Mouse (Mus musculus) E14TG2a.4 (cell line): ENCODE results near the gene Tmem165.

Experiments
- H3K27me3 ChIP-seq: 2 replicates; pipeline ENCODE4 v1.6.1; 2014; ENCODE audit warnings: low read length, control low read depth; ENCODE audit not compliant: insufficient read depth
- H3K36me3 ChIP-seq: 2 replicates; pipeline ENCODE4 v1.6.1; 2014; ENCODE audit warnings: low read length, control low read depth; ENCODE audit not compliant: insufficient read depth
- H3K4me1 ChIP-seq: replicated peaks from 2 replicates; pipeline ENCODE4 v1.6.1; 2014; ENCODE audit warnings: low read depth, low read length, control low read depth
- H3K4me3 ChIP-seq: replicated peaks from 2 replicates; pipeline ENCODE4 v1.5.1; 2014; ENCODE audit warnings: mild to moderate bottlenecking, low read length
- H3K9me3 ChIP-seq: 2 replicates; pipeline ENCODE4 v1.6.1; 2014; ENCODE audit warnings: low read length, control low read depth
- CTCF ChIP-seq: conservative IDR thresholded peaks from 2 replicates; pipeline ENCODE4 v1.5.1; 2014; ENCODE audit warnings: low read length
- NANOG ChIP-seq: IDR thresholded peaks from 2 replicates; pipeline ENCODE4 v1.6.1; 2014; ENCODE audit warnings: borderline replicate concordance, low read length, mixed read lengths
- POU5F1 ChIP-seq: IDR thresholded peaks from 2 replicates; pipeline ENCODE4 v1.6.1; 2014; ENCODE audit warnings: low read length, borderline replicate concordance

Gene Tmem165

DNA sequence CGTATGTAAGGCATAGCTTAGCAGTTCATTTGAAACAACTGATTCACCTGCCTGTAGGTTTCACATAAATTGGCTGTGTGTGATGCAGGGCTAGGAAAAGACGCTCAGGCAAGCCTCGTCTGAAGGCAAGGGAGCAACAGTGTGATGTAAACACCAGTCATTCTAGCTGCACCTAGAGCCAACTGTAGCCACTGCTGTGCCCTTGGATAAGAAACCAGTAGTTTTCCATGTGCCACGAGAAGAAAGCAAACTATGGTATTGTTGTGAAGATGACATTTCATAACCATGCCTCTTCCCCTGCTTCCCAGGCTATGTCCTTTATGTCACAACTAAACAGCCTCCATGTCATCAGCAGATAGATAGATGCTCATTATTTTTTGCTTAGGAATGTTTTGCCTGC, 40.3 kb upstream of the Tmem165 start:
- Histone ChIP-seq H3K4me3 (no peak overlapping the region), H3K36me3 (no peaks in the 10 kb centered on the region), H3K27me3 (no peaks in the 10 kb centered on the region), H3K9me3 (no peaks in the 10 kb centered on the region), H3K4me1 (peaks cover 56% of the 10 kb centered on the region)
- TF ChIP-seq POU5F1: no peak
- no peak for TF ChIP-seq CTCF

- peaks cover 46% of the 10 kb centered on the region for H3K4me1 ChIP-seq
- peaks cover 4% of the 10 kb centered on the region; the same call in 1 of the 2 replicates for H3K9me3 ChIP-seq
- peaks cover 11% of the 10 kb centered on the region for H3K36me3 ChIP-seq
- TF ChIP-seq POU5F1 (no peak), NANOG (no peak), CTCF (no peak)
- no peaks in the 10 kb centered on the region for H3K27me3 ChIP-seq
- H3K4me3 ChIP-seq: no peak overlapping the region
Observed at GRCm38 (mm10) chr5:76146401-76146800, 37.3 kb upstream of the Tmem165 start.

DNA sequence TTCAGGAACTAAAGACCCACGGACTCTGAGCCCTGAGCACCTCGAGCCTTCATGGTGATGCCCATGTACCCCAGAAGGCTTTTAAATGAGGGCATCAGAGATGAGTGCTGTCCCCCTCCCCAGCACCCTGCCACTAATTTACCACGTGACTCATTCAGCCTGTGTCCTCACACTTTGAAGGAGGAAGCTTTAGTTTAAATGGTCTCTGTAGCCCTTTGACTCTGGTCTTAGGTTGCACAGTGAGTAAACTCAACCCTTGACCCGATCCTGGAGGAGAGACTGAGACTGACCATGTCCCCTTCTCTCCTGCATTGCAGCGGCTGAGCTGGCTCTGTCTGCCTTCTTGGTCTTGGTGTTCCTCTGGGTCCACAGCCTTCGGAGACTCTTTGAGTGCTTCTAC, 34.2 kb upstream of the Tmem165 start:
- TF ChIP-seq CTCF (no peak), NANOG (no peak), POU5F1 (no peak)
- peaks cover 4% of the 10 kb centered on the region; the same call in 1 of the 2 replicates for H3K9me3 ChIP-seq

GRCm38 (mm10) chr5:76152956-76153355, 30.7 kb upstream of the Tmem165 start:
- Histone ChIP-seq H3K4me3 (no peak overlapping the region), H3K36me3 (peaks cover 38% of the 10 kb centered on the region), H3K9me3 (peaks cover 4% of the 10 kb centered on the region; the same call in 1 of the 2 replicates), H3K27me3 (no peaks in the 10 kb centered on the region), H3K4me1 (peaks cover 10% of the 10 kb centered on the region)
- TF ChIP-seq CTCF: no peak
- no peak for TF ChIP-seq NANOG
- no peak for TF ChIP-seq POU5F1

More for the DNA sequence above, 34.2 kb upstream of the Tmem165 start:
- no peak overlapping the region for H3K4me3 ChIP-seq
- peaks cover 21% of the 10 kb centered on the region for H3K36me3 ChIP-seq
- no peaks in the 10 kb centered on the region for H3K27me3 ChIP-seq
- H3K4me1 ChIP-seq: peaks cover 33% of the 10 kb centered on the region

GRCm38 (mm10) chr5:76153430-76153829, 30.2 kb upstream of the Tmem165 start:
- no peaks in the 10 kb centered on the region for H3K27me3 ChIP-seq
- H3K4me1 ChIP-seq: peaks cover 10% of the 10 kb centered on the region
- H3K9me3 ChIP-seq: peaks cover 4% of the 10 kb centered on the region; the same call in 1 of the 2 replicates
- no peak overlapping the region for H3K4me3 ChIP-seq
- peaks cover 38% of the 10 kb centered on the region for H3K36me3 ChIP-seq
- TF ChIP-seq CTCF (no peak), POU5F1 (no peak), NANOG (no peak)

DNA sequence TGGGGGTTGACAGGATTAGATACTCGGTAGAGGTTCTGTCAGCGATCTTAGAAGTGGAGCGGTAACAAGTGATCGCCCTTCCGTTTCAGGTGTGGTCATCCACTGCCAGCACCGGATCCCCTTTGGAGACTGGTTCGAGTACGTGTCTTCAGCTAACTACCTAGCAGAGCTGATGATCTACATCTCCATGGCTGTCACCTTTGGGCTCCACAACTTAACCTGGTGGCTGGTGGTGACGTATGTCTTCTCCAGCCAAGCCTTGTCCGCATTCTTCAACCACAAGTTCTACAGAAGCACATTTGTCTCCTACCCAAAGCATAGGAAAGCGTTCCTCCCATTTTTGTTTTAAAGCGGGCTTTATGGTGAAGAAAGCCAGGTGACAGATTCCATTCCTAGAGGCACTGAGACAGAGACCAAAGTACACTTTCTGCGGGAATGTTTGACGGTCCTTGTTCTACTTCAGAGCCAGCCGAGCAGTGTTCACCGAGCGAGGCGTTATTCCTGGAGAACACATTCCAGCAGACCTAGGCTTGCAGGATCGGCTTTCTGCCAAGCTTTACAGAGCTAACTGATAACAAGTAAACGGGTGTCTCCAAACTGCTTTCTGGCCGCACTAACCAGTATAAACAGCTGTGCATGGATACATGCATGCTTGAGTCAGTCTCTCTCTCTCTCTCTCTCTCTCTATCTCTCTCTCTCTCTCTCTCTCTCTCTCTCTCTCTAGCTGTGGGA, 29.1 kb upstream of the Tmem165 start:
- no peak overlapping the region for H3K4me3 ChIP-seq
- peaks cover 4% of the 10 kb centered on the region; the same call in 1 of the 2 replicates for H3K9me3 ChIP-seq
- H3K27me3 ChIP-seq: no peaks in the 10 kb centered on the region
- TF ChIP-seq NANOG: no peak
- no peak for TF ChIP-seq CTCF
- TF ChIP-seq POU5F1: no peak
- peaks cover 34% of the 10 kb centered on the region for H3K36me3 ChIP-seq
- H3K4me1 ChIP-seq: peaks cover 6% of the 10 kb centered on the region

DNA sequence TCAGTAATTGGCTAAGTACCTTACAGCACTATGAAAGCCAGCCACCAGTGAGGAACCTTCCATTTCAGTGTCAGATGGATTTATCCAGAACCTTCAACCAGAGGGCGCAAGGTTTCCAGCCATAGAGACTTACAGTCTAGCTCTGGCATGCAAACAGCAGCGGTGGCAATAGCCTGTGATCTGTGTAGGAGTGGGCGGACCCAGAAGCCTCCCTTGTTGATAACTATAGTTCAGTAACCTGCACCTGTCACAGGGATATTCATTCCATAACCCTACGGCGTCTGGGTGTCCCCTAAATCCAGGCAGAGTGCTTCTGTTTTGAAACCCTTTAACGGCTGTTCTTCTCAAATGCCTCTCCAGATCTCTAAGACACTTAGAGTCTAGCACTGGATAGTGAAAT, 24.1 kb upstream of the Tmem165 start:
- TF ChIP-seq NANOG (no peak), POU5F1 (no peak), CTCF (no peak)
- Histone ChIP-seq H3K9me3 (no peaks in the 10 kb centered on the region), H3K4me3 (no peak overlapping the region), H3K4me1 (no peaks in the 10 kb centered on the region), H3K36me3 (peaks cover 16% of the 10 kb centered on the region), H3K27me3 (no peaks in the 10 kb centered on the region)

- Histone ChIP-seq H3K4me1 (no peaks in the 10 kb centered on the region), H3K4me3 (no peak overlapping the region), H3K36me3 (peaks cover 11% of the 10 kb centered on the region), H3K9me3 (no peaks in the 10 kb centered on the region), H3K27me3 (no peaks in the 10 kb centered on the region)
- TF ChIP-seq CTCF (no peak), NANOG (no peak), POU5F1 (no peak)
Observed at GRCm38 (mm10) chr5:76160086-76160485, 23.6 kb upstream of the Tmem165 start.

- TF ChIP-seq NANOG (no peak), CTCF (no peak), POU5F1 (no peak)
- Histone ChIP-seq H3K9me3 (no peaks in the 10 kb centered on the region), H3K27me3 (no peaks in the 10 kb centered on the region), H3K36me3 (no peaks in the 10 kb centered on the region), H3K4me1 (no peaks in the 10 kb centered on the region), H3K4me3 (no peak overlapping the region)
Observed at GRCm38 (mm10) chr5:76161491-76161890, 22.2 kb upstream of the Tmem165 start.
